Mouse (Mus musculus): Measurements from ENCODE around the gene Iqcg. TPM values are rescaled to one million over a fixed set of nuclear protein-coding genes. Genes with fewer than 3 reads are reported as not detected.
A peak's percentile ranks its signal among the peaks of the same experiment; 100 is the strongest.

Iqcg gene
- polyA plus RNA-seq, 1 experiment from 2014 or later: 7.9 TPM

DNA sequence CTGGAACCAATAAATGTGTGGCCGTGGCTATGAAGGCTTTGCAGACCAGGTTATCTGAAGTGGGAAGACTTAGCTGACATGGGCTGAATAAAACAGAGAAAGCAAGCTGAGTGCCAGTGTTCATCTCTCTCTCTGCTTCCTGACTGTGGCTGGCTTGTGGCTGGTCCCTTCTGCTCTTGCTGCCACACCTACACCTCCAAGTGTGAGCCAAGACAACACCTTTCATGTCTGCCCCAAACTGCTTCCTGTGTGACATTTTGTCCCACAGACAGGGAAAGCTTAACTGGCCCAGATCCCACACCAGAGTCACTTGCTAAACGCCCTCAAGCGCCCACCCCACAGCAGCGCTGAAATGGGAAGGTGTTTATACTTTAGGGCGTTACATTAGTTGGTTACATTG lies 2.9 kb downstream of the Iqcg start:
- ChIA-PET POLR2A (no interaction called here), CTCF (no interaction called here)
- no peak for TF ChIP-seq CTCF (IDR thresholded peaks at IDR 0.05)
- H3K27me3 ChIP-seq: no peaks in the 10 kb centered on the region
- DNase-seq (ENCODE audit: low read depth, low spot score) (no peak), ATAC-seq (no peak)
- in situ Hi-C loops (cut with MboI; ENCODE audit: low pct_unique_long_range_greater_than_20kb): no loop called here

DNA sequence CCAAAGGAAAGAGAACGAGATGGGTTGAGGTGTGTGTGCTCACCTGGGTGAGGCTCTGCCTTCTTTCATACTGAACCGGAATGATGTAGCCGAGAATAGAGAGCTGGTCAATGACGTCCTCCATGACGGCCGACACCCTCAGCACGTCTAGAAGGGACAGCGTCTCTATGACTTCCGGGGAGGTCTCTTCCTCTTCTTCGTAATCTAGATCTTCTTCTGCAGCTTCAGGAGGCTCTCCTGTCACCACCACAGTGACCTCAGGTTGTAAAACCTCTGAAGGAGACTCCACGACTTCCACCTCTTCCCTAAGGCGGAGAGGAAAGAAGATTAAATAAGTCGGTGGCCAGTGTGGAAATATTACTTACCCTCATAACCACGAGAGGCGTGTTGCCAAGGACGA lies 6.2 kb downstream of the Iqcg start:
- CTCF ChIA-PET: no interaction called here
- in situ Hi-C loops (cut with MboI; ENCODE audit: low pct_unique_long_range_greater_than_20kb): no loop called here
- no peak for DNase-seq (ENCODE audit: low read depth, low spot score)
- TF ChIP-seq CTCF (IDR thresholded peaks at IDR 0.05): no peak
- no peak for ATAC-seq
- POLR2A ChIA-PET: no interaction called here
- no peaks in the 10 kb centered on the region for H3K27me3 ChIP-seq

DNA sequence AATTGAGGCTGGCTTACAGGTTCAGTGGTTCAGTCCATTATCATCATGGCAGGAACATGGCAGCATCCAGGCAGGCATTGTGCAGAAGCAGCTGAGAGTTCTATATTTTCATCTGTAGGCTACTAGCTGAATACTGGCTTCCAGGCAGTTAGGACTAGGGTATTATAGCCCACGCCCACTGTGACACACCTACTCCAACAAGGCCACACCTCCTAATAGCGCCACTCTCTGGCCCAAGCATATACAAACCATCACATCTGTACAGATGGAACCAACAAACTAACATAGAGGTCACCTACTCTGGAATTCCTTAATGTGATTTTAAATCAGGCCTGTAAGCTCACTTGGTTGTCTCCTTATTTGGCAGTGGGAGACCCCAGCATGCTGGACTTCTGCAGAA lies 7.3 kb downstream of the Iqcg start:
- ChIA-PET CTCF (interaction anchor here (2.0 kb wide), 1 partner anchor 25 kb away, joined by 6 read pairs; no protein-coding TSS in a partner anchor), POLR2A (no interaction called here)
- TF ChIP-seq CTCF (IDR thresholded peaks at IDR 0.05): no peak
- in situ Hi-C loops (cut with MboI; ENCODE audit: low pct_unique_long_range_greater_than_20kb): no loop called here
- DNase-seq (ENCODE audit: low read depth, low spot score) (no peak), ATAC-seq (no peak)
- no peaks in the 10 kb centered on the region for H3K27me3 ChIP-seq

DNA sequence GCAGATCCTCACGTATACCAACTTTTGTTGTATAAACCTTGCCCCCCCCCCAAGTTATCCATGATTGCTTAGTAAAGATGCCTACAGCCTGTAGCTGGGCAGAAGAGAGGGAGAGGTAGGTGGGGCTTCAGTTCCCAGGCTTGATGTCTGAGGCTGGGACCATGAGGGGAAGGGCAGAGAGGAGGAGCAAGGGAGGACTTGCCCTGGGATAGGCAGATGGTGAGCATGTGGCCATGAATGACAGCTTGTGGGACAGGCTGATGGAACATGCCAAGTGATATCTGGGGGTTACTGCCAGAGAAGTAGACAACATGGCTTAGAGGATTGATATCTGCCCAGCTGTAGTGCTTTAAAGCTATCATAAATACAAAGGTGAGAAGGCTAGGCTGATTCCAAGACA lies 8.0 kb downstream of the Iqcg start:
- in situ Hi-C loops (cut with MboI; ENCODE audit: low pct_unique_long_range_greater_than_20kb): no loop called here
- TF ChIP-seq CTCF (IDR thresholded peaks at IDR 0.05): no peak
- ChIA-PET POLR2A (no interaction called here), CTCF (interaction anchor here (0.9 to 2.0 kb wide), 2 partner anchors 19 to 24 kb away, joined by 3 to 6 read pairs; no protein-coding TSS in a partner anchor)
- no peaks in the 10 kb centered on the region for H3K27me3 ChIP-seq
- DNase-seq (ENCODE audit: low read depth, low spot score) (no peak), ATAC-seq (no peak)

DNA sequence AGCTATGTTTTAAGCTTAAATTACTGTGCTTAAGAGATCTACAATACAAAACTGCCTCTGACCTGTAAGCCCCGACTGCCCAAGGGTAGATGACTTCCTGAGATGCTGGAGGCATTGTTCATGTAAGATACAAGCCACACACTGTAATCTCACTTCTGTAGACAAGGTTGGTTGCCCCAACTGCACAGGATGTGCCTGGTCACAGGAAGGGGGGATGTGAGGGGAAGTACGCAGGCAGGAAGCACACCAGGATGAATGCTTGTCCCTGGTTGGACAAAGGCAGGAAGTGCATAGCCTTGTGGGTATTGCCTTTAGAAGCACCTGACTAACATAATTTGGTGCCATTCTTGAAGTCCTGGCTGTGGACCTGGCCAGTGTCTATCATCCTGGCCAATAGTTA lies 12.8 kb downstream of the Iqcg start:
- ATAC-seq (no peak), DNase-seq (ENCODE audit: low read depth, low spot score) (no peak)
- in situ Hi-C loops (cut with MboI; ENCODE audit: low pct_unique_long_range_greater_than_20kb): no loop called here
- no peak for TF ChIP-seq CTCF (IDR thresholded peaks at IDR 0.05)
- no peaks in the 10 kb centered on the region for H3K27me3 ChIP-seq
- POLR2A ChIA-PET: interaction anchor here (0.6 kb wide), 1 partner anchor 106 kb away, joined by 4 read pairs; no protein-coding TSS in a partner anchor
- CTCF ChIA-PET: interaction anchor here (0.6 to 6.0 kb wide), 3 partner anchors 12 to 40 kb away, joined by 3 to 24 read pairs (median 7); no protein-coding TSS in a partner anchor

DNA sequence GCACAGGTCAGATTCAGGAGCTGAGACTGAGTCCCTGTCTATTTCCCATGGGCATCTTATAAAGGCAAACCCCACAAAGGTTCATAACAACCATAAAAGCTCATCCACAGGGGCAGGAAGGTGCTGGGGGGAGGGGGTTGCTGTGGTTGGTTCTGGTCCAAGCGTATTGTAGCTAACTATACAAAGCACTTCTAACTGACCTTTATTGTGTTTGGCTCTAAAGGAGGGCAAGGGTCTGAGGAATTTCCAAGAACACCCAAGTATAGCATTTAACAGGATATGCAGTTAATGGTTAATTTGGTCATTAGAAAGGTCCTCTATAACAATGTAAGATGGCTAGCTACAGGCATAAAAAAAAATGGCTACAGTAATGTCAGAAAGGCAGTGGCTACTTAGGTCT lies 13.3 kb downstream of the Iqcg start:
- no peaks in the 10 kb centered on the region for H3K27me3 ChIP-seq
- ChIA-PET CTCF (interaction anchor here (2.2 to 6.0 kb wide), 2 partner anchors 12 to 19 kb away, joined by 7 to 24 read pairs; no protein-coding TSS in a partner anchor), POLR2A (no interaction called here)
- no peak for DNase-seq (ENCODE audit: low read depth, low spot score)
- no peak for TF ChIP-seq CTCF (IDR thresholded peaks at IDR 0.05)
- in situ Hi-C loops (cut with MboI; ENCODE audit: low pct_unique_long_range_greater_than_20kb): no loop called here
- no peak for ATAC-seq

DNA sequence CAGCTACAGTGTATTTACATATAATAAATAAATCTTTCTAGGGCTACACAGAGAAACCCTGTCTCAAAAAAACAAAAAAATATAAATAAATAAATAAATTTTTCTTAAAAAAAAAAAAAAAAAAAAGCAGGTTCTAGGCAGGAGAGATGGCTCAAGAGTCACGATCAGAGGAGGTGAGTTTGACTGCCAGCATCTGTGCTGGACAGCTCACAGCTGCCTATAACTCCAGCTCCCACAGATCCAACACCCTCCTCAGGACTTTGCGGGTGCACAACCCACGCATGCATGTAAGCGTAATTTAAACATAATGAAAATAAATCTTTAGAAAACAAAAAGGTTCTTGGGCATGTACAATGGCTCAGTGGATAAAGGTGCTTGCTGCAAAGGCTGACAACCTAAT lies 20.0 kb downstream of the Iqcg start:
- ATAC-seq: no peak
- ChIA-PET CTCF (no interaction called here), POLR2A (no interaction called here)
- no peaks in the 10 kb centered on the region for H3K27me3 ChIP-seq
- in situ Hi-C loops (cut with MboI; ENCODE audit: low pct_unique_long_range_greater_than_20kb): no loop called here
- TF ChIP-seq CTCF (IDR thresholded peaks at IDR 0.05): no peak
- no peak for DNase-seq (ENCODE audit: low read depth, low spot score)

DNA sequence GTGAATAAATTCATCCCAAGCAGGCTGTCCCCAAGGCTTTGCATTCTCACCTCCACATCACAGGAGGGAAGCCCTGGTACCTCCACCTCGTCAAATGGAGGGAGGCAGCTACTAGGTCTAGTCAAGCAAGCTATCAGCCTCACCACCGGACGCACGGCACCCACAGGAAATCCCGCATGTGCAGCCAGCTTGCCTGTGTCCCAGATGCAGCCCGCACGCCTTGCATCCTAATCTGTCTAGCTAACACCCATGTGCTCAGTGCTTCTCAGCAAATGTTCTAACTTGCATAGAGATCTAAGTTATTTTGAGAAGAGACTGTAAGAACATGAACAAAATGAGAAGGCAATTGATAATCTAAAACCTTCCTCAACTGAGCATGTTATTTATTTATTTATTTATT lies 29.7 kb downstream of the Iqcg start:
- ATAC-seq (no peak), DNase-seq (ENCODE audit: low read depth, low spot score) (no peak)
- ChIA-PET CTCF (interaction anchor here (1.4 kb wide), 1 partner anchor 129 kb away, joined by 3 read pairs; no protein-coding TSS in a partner anchor), POLR2A (no interaction called here)
- H3K27me3 ChIP-seq: no peaks in the 10 kb centered on the region
- no peak for TF ChIP-seq CTCF (IDR thresholded peaks at IDR 0.05)
- in situ Hi-C loops (cut with MboI; ENCODE audit: low pct_unique_long_range_greater_than_20kb): loop anchor here (10.0 kb wide), 2 partner anchors 212 to 332 kb away; partner anchors contain the start of gene Smbd1

DNA sequence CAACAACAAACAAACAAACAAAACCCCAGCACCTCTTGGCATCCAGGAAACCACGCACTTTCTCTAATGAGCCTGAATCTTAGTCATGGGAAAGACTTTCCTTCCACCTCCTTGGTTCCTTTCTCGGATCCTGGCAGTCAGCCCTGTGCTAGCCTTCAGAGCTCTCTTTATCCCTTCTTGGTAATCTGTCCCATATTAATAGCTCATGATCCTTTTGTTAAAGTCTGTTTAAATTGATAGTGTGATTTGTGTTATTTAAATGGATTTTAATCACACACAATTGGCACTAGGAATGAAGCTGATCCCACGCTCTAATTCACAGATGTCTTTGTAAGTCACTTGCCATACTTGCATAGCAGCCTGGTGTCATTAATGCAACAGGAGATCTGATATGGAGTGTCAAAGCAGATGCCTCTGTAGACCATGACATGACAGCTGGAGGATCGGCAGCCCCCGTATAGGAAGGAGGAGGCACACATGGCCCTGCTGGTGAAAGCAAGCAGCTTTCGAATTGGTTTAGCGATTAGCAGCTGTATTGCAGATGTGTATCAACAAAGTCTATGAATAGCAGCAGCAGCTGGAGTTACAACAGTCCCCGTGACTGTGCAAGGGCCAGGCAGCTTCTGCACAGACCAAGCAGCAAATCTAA lies 31.4 kb downstream of the Iqcg start:
- in situ Hi-C loops (cut with MboI; ENCODE audit: low pct_unique_long_range_greater_than_20kb): loop anchor here (5.0 to 10.0 kb wide), 3 partner anchors 133 to 330 kb away; partner anchors contain the start of gene Smbd1
- no peaks in the 10 kb centered on the region for H3K27me3 ChIP-seq
- POLR2A ChIA-PET: interaction anchor here (1.5 kb wide), 1 partner anchor 32 kb away, joined by 3 read pairs; the partner anchor contains the start of genes Iqcg and Rpl35a
- no peak for TF ChIP-seq CTCF (IDR thresholded peaks at IDR 0.05)
- no peak for DNase-seq (ENCODE audit: low read depth, low spot score)
- no peak for ATAC-seq
- CTCF ChIA-PET: interaction anchor here (0.8 to 2.3 kb wide), 11 partner anchors 13 to 131 kb away, joined by 3 to 24 read pairs (median 6); no protein-coding TSS in a partner anchor

DNA sequence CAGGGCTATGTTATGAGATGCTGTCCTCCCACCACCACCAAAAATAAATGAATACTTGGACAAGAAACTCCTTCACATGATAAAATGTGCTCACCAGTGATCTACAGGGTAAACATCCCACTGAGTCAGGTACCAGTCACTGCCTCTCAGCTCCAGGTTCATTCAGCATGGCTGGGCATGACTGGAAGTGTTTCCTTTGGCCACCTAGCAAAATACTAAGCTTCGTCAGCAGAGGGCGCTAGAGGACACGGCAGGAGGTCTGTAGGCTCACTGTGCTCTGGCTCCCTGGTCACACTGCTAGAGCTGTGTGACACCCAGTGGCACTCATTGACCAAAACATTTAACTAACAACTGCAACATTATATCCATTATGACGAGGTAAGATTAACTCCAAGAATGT lies 32.3 kb downstream of the Iqcg start:
- ATAC-seq: peak; percentile 57
- DNase-seq (ENCODE audit: low read depth, low spot score): peak; percentile 48
- H3K27me3 ChIP-seq: no peaks in the 10 kb centered on the region
- POLR2A ChIA-PET: interaction anchor here (1.5 kb wide), 1 partner anchor 33 kb away, joined by 3 read pairs; the partner anchor contains the start of genes Iqcg and Rpl35a
- in situ Hi-C loops (cut with MboI; ENCODE audit: low pct_unique_long_range_greater_than_20kb): loop anchor here (5.0 to 10.0 kb wide), 3 partner anchors 134 to 329 kb away; partner anchors contain the start of gene Smbd1
- peak; percentile 94 for TF ChIP-seq CTCF (IDR thresholded peaks at IDR 0.05)
- CTCF ChIA-PET: interaction anchor here (0.6 to 2.3 kb wide), 14 partner anchors 12 to 131 kb away, joined by 3 to 24 read pairs (median 6); partner anchors contain the start of genes Iqcg and Rpl35a

DNA sequence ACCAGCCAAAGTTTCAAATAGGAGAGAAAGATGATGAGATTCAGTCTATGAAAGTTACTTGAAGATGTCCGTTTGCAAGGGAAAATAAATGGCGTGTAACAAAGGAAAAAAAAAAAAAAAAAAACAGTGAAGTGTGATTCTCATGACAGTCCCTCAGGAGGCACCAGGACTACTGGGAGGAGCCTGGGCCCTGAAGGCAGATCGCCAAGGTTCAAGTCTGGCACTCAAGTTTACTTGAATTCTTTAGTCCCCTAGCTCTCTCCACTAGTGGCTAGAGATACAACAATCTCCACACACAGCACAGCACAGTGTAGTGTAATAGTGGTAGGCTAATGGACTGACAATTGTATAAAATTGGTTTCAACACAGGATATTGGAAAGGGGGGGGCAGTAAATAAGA lies 34.6 kb downstream of the Iqcg start:
- in situ Hi-C loops (cut with MboI; ENCODE audit: low pct_unique_long_range_greater_than_20kb): loop anchor here (5.0 to 10.0 kb wide), 3 partner anchors 136 to 327 kb away; partner anchors contain the start of gene Smbd1
- ATAC-seq (no peak), DNase-seq (ENCODE audit: low read depth, low spot score) (no peak)
- POLR2A ChIA-PET: no interaction called here
- H3K27me3 ChIP-seq: no peaks in the 10 kb centered on the region
- CTCF ChIA-PET: no interaction called here
- no peak for TF ChIP-seq CTCF (IDR thresholded peaks at IDR 0.05)

Measured in Patski (cell line).